Mouse (Mus musculus): ENCODE data around the gene Nfya.
"Not testable (repeated sequence)": the region's sequence is repeated elsewhere in the genome, so short reads cannot be mapped to it uniquely, and the experiment has no call there.

The Nfya gene

GRCm38 (mm10) chr17:48392616-48393015 is 17.1 kb downstream of the Nfya start:
- DNase-seq (ENCODE audit: low read depth): no peak

GRCm38 (mm10) chr17:48391446-48391845 is 18.3 kb downstream of the Nfya start:
- no peak for DNase-seq (ENCODE audit: low read depth)

- no peak for DNase-seq (ENCODE audit: low read depth)
These were observed 20.3 kb downstream of the Nfya start for GRCm38 (mm10) chr17:48389442-48389841.

GRCm38 (mm10) chr17:48388666-48389065 is 21.0 kb downstream of the Nfya start:
- DNase-seq (ENCODE audit: low read depth): no peak

GRCm38 (mm10) chr17:48385786-48386461 is 23.8 kb downstream of the Nfya start:
- peak; percentile 34 for DNase-seq (ENCODE audit: low read depth)

DNA sequence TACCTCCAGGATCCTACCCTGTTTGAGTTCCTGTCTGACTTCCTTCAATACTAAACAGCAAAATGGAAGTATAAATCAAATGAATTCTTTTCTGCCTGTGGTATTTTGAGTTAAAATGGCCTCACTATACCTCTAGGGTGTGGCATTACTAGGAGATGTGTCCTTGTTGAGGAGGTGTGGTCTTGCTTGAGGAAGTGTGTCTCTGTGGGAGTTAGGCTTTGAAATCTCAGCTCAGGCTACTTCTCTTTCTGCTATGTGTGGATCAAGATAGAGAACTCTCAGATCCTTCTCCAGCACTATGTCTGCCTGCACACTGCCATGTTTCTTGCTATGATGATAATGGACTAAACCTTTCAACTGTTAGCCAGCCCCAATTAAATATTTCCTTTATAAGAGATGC is 30.7 kb downstream of the Nfya start:
- DNase-seq (ENCODE audit: low read depth): no peak

DNA sequence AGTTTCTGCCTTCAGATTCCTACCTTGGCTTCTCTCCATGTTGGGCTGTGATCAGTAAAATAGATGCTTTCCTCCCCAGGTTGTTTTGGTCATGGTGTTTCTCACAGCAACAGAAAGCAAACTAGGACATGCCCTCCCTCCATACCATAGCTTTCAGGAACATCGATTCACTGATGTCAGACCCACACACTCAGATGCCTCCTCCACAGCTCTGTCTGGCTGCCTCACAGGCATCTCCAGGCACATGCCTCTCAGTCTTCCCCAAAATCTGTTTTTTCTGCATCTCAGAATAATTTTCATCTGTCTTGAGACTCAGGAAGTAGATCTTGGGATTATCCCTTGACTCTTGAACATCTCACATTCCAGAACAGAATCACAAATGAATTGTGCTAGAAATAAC is 33.6 kb downstream of the Nfya start:
- DNase-seq (ENCODE audit: low read depth): no peak

DNA sequence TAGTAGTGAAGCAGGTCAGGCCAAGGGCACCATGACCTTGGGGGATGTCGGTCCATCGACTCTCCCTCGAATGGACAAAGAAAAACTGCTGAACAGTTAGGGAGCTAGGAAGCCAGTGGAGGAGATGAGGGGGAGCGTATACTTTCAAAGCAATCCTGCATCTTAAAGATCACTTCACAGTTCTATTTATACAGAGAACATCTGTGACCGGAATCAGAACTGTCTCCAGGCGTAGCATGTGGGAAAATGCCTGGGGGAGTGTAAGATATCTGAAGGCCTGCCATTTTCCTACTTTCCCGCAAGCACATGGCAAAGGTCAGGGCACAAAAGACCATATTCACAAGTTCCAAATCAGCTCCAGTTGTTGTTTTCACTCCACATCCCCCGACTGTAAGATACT is 36.7 kb downstream of the Nfya start:
- DNase-seq (ENCODE audit: low read depth): no peak

DNA sequence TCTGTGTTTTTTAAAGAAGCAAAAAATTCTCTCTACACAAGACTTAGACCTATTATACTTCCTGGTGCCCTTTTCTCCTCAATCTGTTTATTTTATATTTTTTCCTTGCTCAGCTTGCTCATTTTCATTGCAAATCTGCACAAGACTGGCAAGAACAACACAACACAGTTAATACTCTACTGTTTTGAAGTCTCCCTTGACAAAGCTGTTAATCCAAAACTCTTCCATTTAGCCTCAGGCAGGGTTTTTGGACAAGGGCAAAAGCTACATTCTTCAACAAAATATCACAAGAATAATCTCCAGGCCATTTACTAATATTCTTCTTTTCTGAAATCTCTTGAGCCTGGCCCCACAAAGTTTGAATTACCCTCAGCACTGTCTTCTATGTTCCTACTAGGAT is 38.1 kb downstream of the Nfya start:
- DNase-seq (ENCODE audit: low read depth): no peak

GRCm38 (mm10) chr17:48366806-48367205 is 42.9 kb downstream of the Nfya start:
- no peak for DNase-seq (ENCODE audit: low read depth)

DNA sequence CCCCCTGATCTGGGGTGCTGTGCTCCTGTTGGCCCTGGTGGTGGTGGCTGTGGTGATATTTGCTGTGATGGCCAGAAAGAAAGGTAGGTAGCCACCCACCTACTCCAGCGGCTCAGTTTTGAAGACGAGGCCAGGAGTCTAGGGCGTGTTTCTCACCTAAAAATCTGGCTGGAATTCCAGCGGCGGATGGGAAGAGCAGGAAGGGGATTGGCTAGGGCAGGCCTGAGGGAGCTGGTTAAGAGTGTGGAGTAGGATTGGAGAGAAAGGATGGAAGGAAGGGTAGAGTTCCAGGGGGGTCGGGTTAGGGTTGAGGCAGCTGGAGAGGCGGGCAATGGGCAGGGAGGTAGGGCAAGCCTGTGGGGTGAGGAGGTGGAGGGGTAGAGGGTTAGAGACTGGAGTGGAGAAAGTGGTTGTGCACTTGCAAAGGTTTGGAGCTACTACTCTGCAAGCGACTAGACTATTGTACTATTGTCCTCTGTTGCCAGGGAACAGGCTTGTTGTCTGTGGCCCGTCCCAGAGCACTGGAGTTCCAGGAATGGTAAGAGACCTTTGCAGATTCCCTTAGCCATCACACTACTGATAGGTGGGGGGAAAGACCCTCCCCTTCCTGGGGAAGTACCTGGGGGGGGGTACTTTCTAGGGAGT is 44.1 kb downstream of the Nfya start:
- no peak for DNase-seq (ENCODE audit: low read depth)

DNA sequence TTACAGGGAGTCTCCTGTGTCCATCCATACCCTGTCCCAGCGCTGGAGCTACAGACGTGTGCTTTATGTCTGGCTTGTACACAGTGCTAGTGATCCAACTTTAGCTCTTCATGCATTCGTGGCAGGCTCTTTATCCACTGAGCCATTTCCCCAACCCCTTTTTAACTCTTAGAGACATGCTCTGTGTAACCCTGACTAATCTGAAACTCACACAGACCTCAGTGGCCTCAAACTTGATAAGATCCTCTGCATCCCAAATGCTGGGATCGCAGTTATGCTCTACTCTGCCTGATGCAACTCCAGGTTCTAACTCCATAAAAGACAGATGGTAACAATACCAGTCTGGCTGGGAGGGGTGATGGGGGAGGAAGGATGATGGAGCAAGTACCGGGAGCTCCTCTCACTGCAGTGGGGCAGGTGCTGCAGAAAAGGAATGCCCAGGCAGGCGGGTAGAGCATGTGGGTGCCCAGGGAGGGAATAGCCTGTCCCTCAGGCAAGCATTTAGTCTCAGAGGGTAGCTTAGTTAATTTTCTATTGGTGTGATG is 46.2 kb downstream of the Nfya start:
- DNase-seq (ENCODE audit: low read depth): no peak

DNA sequence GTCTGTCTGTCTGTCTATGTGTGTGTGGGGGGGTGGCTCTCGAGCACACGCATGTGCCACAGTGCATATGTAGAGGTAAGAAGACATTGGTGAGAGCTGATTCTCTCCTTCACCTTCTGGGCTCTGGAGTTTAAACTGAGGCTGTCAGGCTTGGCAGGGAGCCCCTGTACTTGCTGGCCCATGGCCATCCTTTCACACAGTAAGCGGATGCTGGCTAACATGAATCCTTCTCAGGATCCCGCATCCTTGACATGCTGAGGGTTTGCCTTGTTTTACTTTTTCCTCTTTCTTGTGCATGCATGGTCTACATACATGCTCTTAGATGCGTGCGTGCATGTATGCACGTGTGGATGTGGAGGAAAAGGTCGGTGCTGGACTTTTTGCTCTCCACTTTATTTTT is 46.7 kb downstream of the Nfya start:
- no peak for DNase-seq (ENCODE audit: low read depth)

DNA sequence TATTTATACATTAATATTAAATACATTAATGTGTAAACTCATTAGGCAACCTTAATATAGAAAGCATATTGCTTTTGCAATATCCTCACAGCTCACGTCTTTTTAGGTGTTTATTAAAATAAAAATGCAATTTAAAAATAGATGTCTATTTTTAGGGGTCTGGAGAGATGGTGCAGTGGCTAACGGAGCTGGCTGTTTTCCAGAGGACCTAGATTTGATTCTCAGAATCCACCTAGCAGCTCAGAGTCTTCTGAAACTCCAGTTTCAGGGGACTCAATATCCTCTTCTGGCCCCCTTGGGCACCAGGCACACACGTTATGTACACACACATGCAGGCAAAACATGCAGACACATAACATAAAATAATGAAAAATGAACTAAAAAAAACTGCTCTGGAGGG is 47.4 kb downstream of the Nfya start:
- DNase-seq (ENCODE audit: low read depth): no peak

DNA sequence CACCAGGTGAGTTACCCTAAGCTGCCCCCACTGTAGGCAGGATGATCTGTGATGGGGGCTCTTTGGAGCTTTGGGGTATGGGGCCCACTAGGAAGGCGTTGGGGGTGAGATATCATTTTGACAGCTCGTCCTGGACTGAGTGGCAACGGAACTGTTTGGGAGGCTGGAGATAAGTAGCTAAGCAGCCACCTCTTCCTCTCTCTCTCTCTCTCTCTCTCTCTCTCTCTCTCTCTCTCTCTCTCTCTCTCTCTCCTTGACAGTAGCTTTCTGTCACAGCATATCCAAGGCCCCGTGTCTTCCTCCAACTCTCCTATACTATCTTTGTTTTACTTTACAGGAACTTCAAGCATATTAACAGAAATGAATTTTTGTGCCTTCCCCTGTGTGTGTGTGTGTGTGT is 49.2 kb downstream of the Nfya start:
- DNase-seq (ENCODE audit: low read depth): peak; percentile 55

DNA sequence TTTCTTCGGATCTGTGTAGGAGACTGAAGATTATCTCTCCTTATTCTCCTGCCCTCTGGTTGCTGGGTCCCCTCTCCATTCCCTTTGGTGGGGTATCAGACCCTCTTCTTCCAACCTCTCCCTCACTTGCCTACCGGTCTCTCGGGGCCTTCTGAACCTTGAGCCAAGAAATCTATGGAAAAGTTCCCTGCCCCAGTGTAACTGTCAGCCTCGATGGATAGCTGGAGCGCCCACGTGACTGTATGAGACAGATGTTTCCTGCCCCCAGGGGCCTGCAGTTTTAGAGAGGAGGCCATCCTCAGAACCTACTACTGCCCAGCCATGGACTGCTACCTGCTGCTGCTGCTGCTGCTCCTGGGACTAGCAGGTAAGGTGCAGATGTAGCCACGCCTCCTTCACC is 50.1 kb downstream of the Nfya start, which contains the start of gene Treml1:
Treml1 (plus strand) TSS at position 301 of the 400 bp plus-strand sequence.
- DNase-seq (ENCODE audit: low read depth): peak; percentile 25

DNA sequence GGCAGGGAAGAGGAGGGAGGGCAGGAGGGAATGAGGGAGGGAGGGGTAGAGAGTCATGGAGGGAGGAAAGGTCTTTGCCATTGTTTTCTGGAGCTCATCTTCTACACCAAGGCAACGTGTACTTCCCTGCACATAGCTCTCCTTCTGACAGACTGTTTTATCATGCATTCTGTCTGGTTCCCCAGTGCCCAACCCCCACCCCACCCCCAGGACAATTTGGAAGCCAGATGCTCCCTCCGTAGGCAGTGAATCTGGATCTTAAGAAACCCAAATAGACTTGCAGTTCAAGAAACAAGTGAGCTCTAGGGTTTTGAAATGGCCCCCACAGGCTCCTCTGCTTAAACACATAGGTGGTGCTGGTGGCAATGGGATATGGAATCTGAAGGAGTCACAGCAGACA is 51.8 kb downstream of the Nfya start:
- DNase-seq (ENCODE audit: low read depth): no peak

DNA sequence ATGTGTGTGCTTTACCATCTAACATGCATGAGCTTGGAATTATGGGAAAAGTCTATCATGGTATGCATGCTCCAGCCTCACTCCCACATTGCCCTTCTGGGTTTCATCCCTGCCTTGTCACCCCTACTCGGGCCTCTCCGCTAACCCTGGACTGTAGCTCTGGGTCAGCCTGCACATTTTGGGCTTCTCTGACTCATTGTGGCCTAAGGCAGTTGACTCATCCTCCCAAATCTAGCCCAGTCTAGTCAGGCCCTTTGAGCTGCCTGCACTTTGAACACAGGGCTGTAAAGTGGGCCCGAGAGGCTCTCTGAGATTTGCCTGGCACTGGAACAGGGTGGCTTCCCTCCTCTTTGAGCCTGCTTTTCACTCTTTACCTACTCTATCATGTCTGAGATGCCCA is 53.9 kb downstream of the Nfya start:
- peak; percentile 80 for DNase-seq (ENCODE audit: low read depth)

- DNase-seq (ENCODE audit: low read depth): not testable (repeated sequence)
These were observed 56.7 kb downstream of the Nfya start for GRCm38 (mm10) chr17:48352976-48353375.

GRCm38 (mm10) chr17:48350681-48351193 is 59.0 kb downstream of the Nfya start:
- no peak for DNase-seq (ENCODE audit: low read depth)

DNA sequence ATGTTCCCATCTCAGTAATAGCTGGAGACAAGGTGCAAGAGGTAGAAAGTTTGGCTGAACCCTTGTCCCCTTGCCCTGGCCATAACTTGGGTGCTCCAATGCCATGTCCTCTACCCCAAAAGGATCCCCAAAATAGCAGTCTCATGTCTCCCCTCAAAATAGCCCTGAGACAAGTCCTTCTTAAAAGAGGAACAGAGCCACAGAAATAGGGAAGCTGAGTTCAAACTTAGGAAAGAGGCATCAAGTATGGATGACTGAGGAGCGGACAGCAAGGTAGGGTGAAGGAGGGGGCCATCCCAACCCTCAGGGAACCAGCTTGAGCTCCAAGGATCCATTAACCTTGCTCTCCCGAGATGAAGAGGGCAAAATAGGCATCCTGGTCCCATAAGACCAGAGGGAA is 62.4 kb downstream of the Nfya start:
- DNase-seq (ENCODE audit: low read depth): no peak

- no peak for DNase-seq (ENCODE audit: low read depth)
These were observed 62.9 kb downstream of the Nfya start for GRCm38 (mm10) chr17:48346834-48347233.

GRCm38 (mm10) chr17:48346231-48346630 is 63.5 kb downstream of the Nfya start, which contains the start of gene Trem2:
Trem2 (plus strand) TSS chr17:48346401.
- peak; percentile 80 for DNase-seq (ENCODE audit: low read depth)
